Mouse (Mus musculus): ENCODE data around the gene Kif5c.

The Kif5c gene

GRCm38 (mm10) chr2:49726672-49727071, 107.6 kb downstream of the Kif5c start:
- no peak for DNase-seq

- DNase-seq, result peak; percentile 76
These were observed 108.1 kb downstream of the Kif5c start for GRCm38 (mm10) chr2:49727199-49727598.

GRCm38 (mm10) chr2:49727686-49728085, 108.6 kb downstream of the Kif5c start:
- no peak for DNase-seq

- no peak for DNase-seq
These were observed 110.0 kb downstream of the Kif5c start for GRCm38 (mm10) chr2:49728896-49729610.

GRCm38 (mm10) chr2:49729611-49729969, 110.5 kb downstream of the Kif5c start:
- DNase-seq, result no peak

- no peak for DNase-seq
These were observed 111.1 kb downstream of the Kif5c start for GRCm38 (mm10) chr2:49730183-49730582.

GRCm38 (mm10) chr2:49732745-49733655, 113.9 kb downstream of the Kif5c start:
- DNase-seq, result no peak

- no peak for DNase-seq
These were observed 114.5 kb downstream of the Kif5c start for GRCm38 (mm10) chr2:49733656-49734008.

- peak; percentile 73 for DNase-seq
These were observed 115.1 kb downstream of the Kif5c start for GRCm38 (mm10) chr2:49734013-49734780.

GRCm38 (mm10) chr2:49735386-49735785, 116.3 kb downstream of the Kif5c start:
- DNase-seq, result no peak

GRCm38 (mm10) chr2:49739046-49739445, 119.9 kb downstream of the Kif5c start:
- peak; percentile 64 for DNase-seq

- DNase-seq, result no peak
These were observed 121.9 kb downstream of the Kif5c start for GRCm38 (mm10) chr2:49741026-49741425.

- DNase-seq, result peak; percentile 72
These were observed 123.0 kb downstream of the Kif5c start for GRCm38 (mm10) chr2:49741895-49742734.

- DNase-seq, result no peak
These were observed 123.8 kb downstream of the Kif5c start for GRCm38 (mm10) chr2:49742919-49743318.

GRCm38 (mm10) chr2:49743775-49744174, 124.7 kb downstream of the Kif5c start:
- no peak for DNase-seq

GRCm38 (mm10) chr2:49744251-49745093, 125.4 kb downstream of the Kif5c start:
- DNase-seq, result no peak

- peak; percentile 80 for DNase-seq
These were observed 126.1 kb downstream of the Kif5c start for GRCm38 (mm10) chr2:49745094-49745781.

GRCm38 (mm10) chr2:49746947-49747346, 127.8 kb downstream of the Kif5c start:
- DNase-seq, result no peak

- DNase-seq, result no peak
These were observed 128.6 kb downstream of the Kif5c start for GRCm38 (mm10) chr2:49747670-49748069.

- peak; percentile 55 for DNase-seq
These were observed 129.7 kb downstream of the Kif5c start for GRCm38 (mm10) chr2:49748628-49749342.

Measured in cerebellum, adult 11 months (tissue).